In the genomic region with DNA sequence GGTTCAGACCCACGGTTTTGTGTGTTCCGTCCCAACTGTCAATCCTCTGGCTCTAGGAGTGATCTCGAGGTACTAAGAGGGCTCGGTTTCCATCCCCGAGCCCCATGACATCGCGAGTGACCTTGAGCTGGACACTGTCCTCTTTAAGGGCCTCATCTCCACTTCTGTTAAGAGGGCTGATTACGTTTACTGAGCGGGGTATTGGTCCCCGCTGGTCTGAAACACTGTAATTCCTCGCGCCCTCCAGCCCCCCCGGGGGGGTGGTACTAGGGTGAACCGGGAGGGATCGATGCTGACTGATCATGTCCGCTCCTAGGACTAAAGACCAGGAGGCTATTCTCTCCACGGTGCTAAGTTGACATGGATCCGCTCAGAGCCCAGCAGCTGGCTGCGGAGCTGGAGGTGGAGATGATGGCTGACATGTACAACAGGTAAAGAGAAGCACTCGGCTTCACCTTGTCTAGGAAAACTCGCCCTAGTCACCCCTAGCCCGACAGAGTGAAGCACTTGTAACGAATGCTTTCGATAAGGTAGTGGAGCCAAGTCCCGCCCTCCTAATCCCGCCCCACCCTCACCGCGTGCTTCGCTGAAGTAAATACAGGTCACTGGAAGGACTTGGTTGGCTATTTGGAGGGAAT, we compare ENCODE assay signal across 8 mouse cellular contexts. TPM values are rescaled to one million over a fixed set of nuclear protein-coding genes. Genes with fewer than 3 reads are reported as not detected.
A peak's percentile ranks its signal among the peaks of the same experiment; 100 is the strongest.
DNase-seq lines count a peak whose midpoint lies in the region; ATAC-seq and TF ChIP-seq lines count a peak whose summit lies in the region.

No protein-coding gene starts in this region.

- TF ChIP-seq CTCF in lung, embryonic 14.5 days (IDR thresholded peaks at IDR 0.05; ENCODE audit: low read depth): no peak

- peak overlapping the region; percentile 98 for H3K4me2 ChIP-seq in lung, embryonic 14.5 days
- peak overlapping the region; percentile 96 for H3K4me2 ChIP-seq in forebrain, embryonic 11.5 days (ENCODE audit: low read depth, low read length, severe bottlenecking)

- DNase-seq in lung, embryonic 14.5 days: peak; percentile 48
- DNase-seq in lung, adult 18-20 months: no peak
- peak; percentile 18 to 40 for DNase-seq in adrenal gland, postnatal 36 days
- no peak for DNase-seq in forebrain, embryonic 11.5 days (ENCODE audit: low spot score)
- peak; percentile 35 for DNase-seq in kidney, adult 11 months
- DNase-seq in frontal cortex, adult 2 months (ENCODE audit: extremely low spot score in 1 of 2, low spot score in 1 of 2): no peak

- H3K27ac ChIP-seq in lung, embryonic 14.5 days (ENCODE audit: low read depth): 0 out of 2 replicates have a peak overlapping the region, but pooled peaks have one; percentile 34
- H3K27ac ChIP-seq in forebrain, embryonic 11.5 days (ENCODE audit: low read depth, low read length): no peak overlapping the region

- H3K9ac ChIP-seq in lung, embryonic 14.5 days: peak overlapping the region; percentile 67
- H3K9ac ChIP-seq in forebrain, embryonic 11.5 days (ENCODE audit: low read length): peak overlapping the region; percentile 65

- H3K36me3 ChIP-seq in lung, embryonic 14.5 days (ENCODE audit: insufficient read depth): peaks cover 14% of the 10 kb centered on the region
- H3K36me3 ChIP-seq in forebrain, embryonic 11.5 days (ENCODE audit: control insufficient read depth, insufficient read depth, low read length): no peaks in the 10 kb centered on the region; the same call in 1 of the 2 replicates

- peak; percentile 6; the same call in 1 of the 2 replicates for ATAC-seq in lung, embryonic 14.5 days (ENCODE audit: insufficient read depth)
- peak; percentile 35 for ATAC-seq in forebrain, embryonic 11.5 days (replicated peaks; ENCODE audit: low FRiP score)
- ATAC-seq in megakaryocyte-erythroid progenitor cell, adult 5-6 weeks (replicated peaks; ENCODE audit: low FRiP score, low TSS enrichment, poor library complexity, severe bottlenecking): peak; percentile 64
- no peak for ATAC-seq in inflammation-experienced regulatory T-cells, adult 6 months

- under 1% methylated on average over 29 of the region's 29 CpGs for WGBS in lung, embryonic 14.5 days
- under 1% methylated on average over 29 of the region's 29 CpGs for WGBS in forebrain, embryonic 11.5 days

- H3K4me1 ChIP-seq in lung, embryonic 14.5 days (ENCODE audit: insufficient read depth): peaks cover 3% of the 10 kb centered on the region; the same call in 1 of the 2 replicates
- no peaks in the 10 kb centered on the region for H3K4me1 ChIP-seq in forebrain, embryonic 11.5 days (replicated peaks; ENCODE audit: control insufficient read depth, insufficient read depth, low read length)

- peak overlapping the region; percentile 73 for H3K4me3 ChIP-seq in lung, embryonic 14.5 days (ENCODE audit: low read depth, low read length)
- peak overlapping the region; percentile 72 for H3K4me3 ChIP-seq in forebrain, embryonic 11.5 days (ENCODE audit: low read depth, low read length)

- H3K27me3 ChIP-seq in lung, embryonic 14.5 days (ENCODE audit: insufficient read depth, low read length): no peaks in the 10 kb centered on the region
- no peaks in the 10 kb centered on the region for H3K27me3 ChIP-seq in forebrain, embryonic 11.5 days (ENCODE audit: control insufficient read depth, insufficient read depth, low read length)

- no peaks in the 10 kb centered on the region for H3K9me3 ChIP-seq in lung, embryonic 14.5 days (ENCODE audit: low read depth, low read length)
- H3K9me3 ChIP-seq in forebrain, embryonic 11.5 days (ENCODE audit: control insufficient read depth, low read length): no peaks in the 10 kb centered on the region

RNA-seq across cellular contexts. Expression of a gene that starts 0.6 kb away (rescaled TPM):
- 55.4 and 58.7 TPM in 2 replicates for polyA plus RNA-seq in lung, embryonic 14.5 days (2014; fragmentation: Nextera tagmentation; extraction: Ambion mirVana)
- total RNA-seq in adrenal gland, postnatal 36 days (2021): 10 to 100 TPM; 46.2 to 51.4 TPM
- 43.0 and 43.4 TPM in 2 replicates for polyA plus RNA-seq in forebrain, embryonic 11.5 days (2014; fragmentation: Nextera tagmentation; extraction: Ambion mirVana)
- total RNA-seq in megakaryocyte-erythroid progenitor cell, adult 5-6 weeks (2014; fragmentation: Nextera tagmentation): 91.6 and 94.6 TPM in 2 replicates
- 48.9 and 88.0 TPM in 2 replicates for total RNA-seq in megakaryocyte-erythroid progenitor cell, adult 5-6 weeks (2017)
- polyA plus RNA-seq in inflammation-experienced regulatory T-cells, adult 6 months (2017; shearing (Covaris generic)): 10 to 100 TPM; 25.4 to 39.8 (median 38.8) TPM
- polyA plus RNA-seq in frontal cortex, adult 2 months (2012; rRNA removed): 86.2 and 96.6 TPM in 2 replicates

RNA-seq across cellular contexts. Expression of a gene that starts 5.0 kb away (rescaled TPM):
- 0.11 and 0.24 TPM in 2 replicates for polyA plus RNA-seq in lung, embryonic 14.5 days (2014; fragmentation: Nextera tagmentation; extraction: Ambion mirVana)
- total RNA-seq in adrenal gland, postnatal 36 days (2021): not detected
- not detected in 2 replicates for polyA plus RNA-seq in forebrain, embryonic 11.5 days (2014; fragmentation: Nextera tagmentation; extraction: Ambion mirVana)
- total RNA-seq in megakaryocyte-erythroid progenitor cell, adult 5-6 weeks (2014; fragmentation: Nextera tagmentation): not detected in 2 replicates
- total RNA-seq in megakaryocyte-erythroid progenitor cell, adult 5-6 weeks (2017): not detected in 2 replicates
- not detected for polyA plus RNA-seq in inflammation-experienced regulatory T-cells, adult 6 months (2017; shearing (Covaris generic))
- polyA plus RNA-seq in frontal cortex, adult 2 months (2012; rRNA removed): not detected in 2 replicates

RNA-seq across cellular contexts. Expression of a gene that starts 11.2 kb away (rescaled TPM):
- 18.8 and 20.2 TPM in 2 replicates for polyA plus RNA-seq in lung, embryonic 14.5 days (2014; fragmentation: Nextera tagmentation; extraction: Ambion mirVana)
- 1 to 10 TPM; 6.6 to 7.5 TPM for total RNA-seq in adrenal gland, postnatal 36 days (2021)
- polyA plus RNA-seq in forebrain, embryonic 11.5 days (2014; fragmentation: Nextera tagmentation; extraction: Ambion mirVana): 22.0 and 27.5 TPM in 2 replicates
- 96.3 and 117 TPM in 2 replicates for total RNA-seq in megakaryocyte-erythroid progenitor cell, adult 5-6 weeks (2014; fragmentation: Nextera tagmentation)
- total RNA-seq in megakaryocyte-erythroid progenitor cell, adult 5-6 weeks (2017): 40.1 and 70.3 TPM in 2 replicates
- polyA plus RNA-seq in inflammation-experienced regulatory T-cells, adult 6 months (2017; shearing (Covaris generic)): 1 to 10 TPM; 1.9 to 9.1 (median 5.9) TPM
- polyA plus RNA-seq in frontal cortex, adult 2 months (2012; rRNA removed): 0.22 and 0.29 TPM in 2 replicates

RNA-seq across cellular contexts. Expression of a gene that starts 28.8 kb away (rescaled TPM):
- 39.1 and 40.0 TPM in 2 replicates for polyA plus RNA-seq in lung, embryonic 14.5 days (2014; fragmentation: Nextera tagmentation; extraction: Ambion mirVana)
- 10 to 100 TPM; 17.1 to 23.1 TPM for total RNA-seq in adrenal gland, postnatal 36 days (2021)
- 36.6 and 38.4 TPM in 2 replicates for polyA plus RNA-seq in forebrain, embryonic 11.5 days (2014; fragmentation: Nextera tagmentation; extraction: Ambion mirVana)
- total RNA-seq in megakaryocyte-erythroid progenitor cell, adult 5-6 weeks (2014; fragmentation: Nextera tagmentation): 37.2 and 56.9 TPM in 2 replicates
- total RNA-seq in megakaryocyte-erythroid progenitor cell, adult 5-6 weeks (2017): 35.3 and 56.3 TPM in 2 replicates
- polyA plus RNA-seq in inflammation-experienced regulatory T-cells, adult 6 months (2017; shearing (Covaris generic)): 10 to 100 TPM; 92.1 to 96.3 (median 93.4) TPM
- polyA plus RNA-seq in frontal cortex, adult 2 months (2012; rRNA removed): 10.2 TPM in 2 replicates

RNA-seq across cellular contexts. Expression of a gene that starts 52.2 kb away (rescaled TPM):
- 65.4 and 70.3 TPM in 2 replicates for polyA plus RNA-seq in lung, embryonic 14.5 days (2014; fragmentation: Nextera tagmentation; extraction: Ambion mirVana)
- 10 to 100 TPM; 63.0 to 84.6 TPM for total RNA-seq in adrenal gland, postnatal 36 days (2021)
- 30.4 and 35.7 TPM in 2 replicates for polyA plus RNA-seq in forebrain, embryonic 11.5 days (2014; fragmentation: Nextera tagmentation; extraction: Ambion mirVana)
- total RNA-seq in megakaryocyte-erythroid progenitor cell, adult 5-6 weeks (2014; fragmentation: Nextera tagmentation): not detected in 2 replicates
- total RNA-seq in megakaryocyte-erythroid progenitor cell, adult 5-6 weeks (2017): not detected in 2 replicates
- polyA plus RNA-seq in inflammation-experienced regulatory T-cells, adult 6 months (2017; shearing (Covaris generic)): under 1 TPM in 1 of 3 experiments, not detected in 2; 0.20 TPM
- 13.9 and 17.4 TPM in 2 replicates for polyA plus RNA-seq in frontal cortex, adult 2 months (2012; rRNA removed)

Comparison
In these comparisons a context has a peak if more than half of its experiments do, and no peak if none do; other contexts are left out.
1. DNase-seq: peak in lung, embryonic 14.5 days (single experiment), adrenal gland, postnatal 36 days (2 of 2) and kidney, adult 11 months (single experiment); none in lung, adult 18-20 months (0 of 2), forebrain, embryonic 11.5 days (single experiment) and frontal cortex, adult 2 months (0 of 2).